Mouse (Mus musculus): ENCODE measurements around the gene Slc25a11. TPM values are rescaled to one million over a fixed set of nuclear protein-coding genes. Genes with fewer than 3 reads are reported as not detected.

Gene Slc25a11
- total RNA-seq, 2 experiments from 2014 or later, result 127 to 165 TPM

- DNase-seq, result peak; percentile 76 to 83
Measured at GRCm38 (mm10) chr11:70668335-70668770, 21.1 kb upstream of the Slc25a11 start.

- no peak for DNase-seq
Measured at GRCm38 (mm10) chr11:70667271-70668150, 20.2 kb upstream of the Slc25a11 start.

GRCm38 (mm10) chr11:70666687-70667086 is 19.4 kb upstream of the Slc25a11 start:
- DNase-seq, result no peak

- no peak for DNase-seq
Measured at GRCm38 (mm10) chr11:70664741-70665140, 17.5 kb upstream of the Slc25a11 start.

- DNase-seq, result no peak
Measured at GRCm38 (mm10) chr11:70663957-70664356, 16.7 kb upstream of the Slc25a11 start.

GRCm38 (mm10) chr11:70663101-70663500 is 15.8 kb upstream of the Slc25a11 start:
- DNase-seq, result no peak

- no peak for DNase-seq
Measured at GRCm38 (mm10) chr11:70660571-70660970, 13.3 kb upstream of the Slc25a11 start.

- no peak for DNase-seq
Measured at GRCm38 (mm10) chr11:70658942-70659341, 11.7 kb upstream of the Slc25a11 start.

- DNase-seq, result no peak
Measured at GRCm38 (mm10) chr11:70658521-70658920, 11.2 kb upstream of the Slc25a11 start.

- DNase-seq, result no peak
Measured at GRCm38 (mm10) chr11:70657991-70658390, 10.7 kb upstream of the Slc25a11 start.

GRCm38 (mm10) chr11:70657573-70657972 is 10.3 kb upstream of the Slc25a11 start:
- DNase-seq, result no peak

- no peak for DNase-seq
Measured at GRCm38 (mm10) chr11:70656964-70657363, 9.7 kb upstream of the Slc25a11 start, which contains the start of gene Eno3. Eno3 (plus strand) TSS chr11:70657202.

GRCm38 (mm10) chr11:70656456-70656927 is 9.2 kb upstream of the Slc25a11 start:
- peak in 1 of 2 experiments; percentile 69 for DNase-seq

GRCm38 (mm10) chr11:70655571-70656455 is 8.5 kb upstream of the Slc25a11 start:
- peak; percentile 73 to 84 for DNase-seq

- peak; percentile 88 to 93 for DNase-seq
Measured at GRCm38 (mm10) chr11:70654923-70655570, 7.8 kb upstream of the Slc25a11 start.

- peak; percentile 83 to 88 for DNase-seq
Measured at GRCm38 (mm10) chr11:70654198-70654922, 7.1 kb upstream of the Slc25a11 start, which contains the start of gene Pfn1. Pfn1 (minus strand) TSS chr11:70654644.

- DNase-seq, result peak; percentile 75 to 87
Measured at GRCm38 (mm10) chr11:70653345-70654197, 6.3 kb upstream of the Slc25a11 start.

- no peak for DNase-seq
Measured at GRCm38 (mm10) chr11:70652884-70653344, 5.6 kb upstream of the Slc25a11 start.

GRCm38 (mm10) chr11:70652029-70652883 is 5.0 kb upstream of the Slc25a11 start:
- DNase-seq, result peak in 1 of 2 experiments; percentile 49

Data from adrenal gland, postnatal 36 days (tissue).